Mouse (Mus musculus): Measurements from ENCODE around the gene Actr2.

Gene Actr2

DNA sequence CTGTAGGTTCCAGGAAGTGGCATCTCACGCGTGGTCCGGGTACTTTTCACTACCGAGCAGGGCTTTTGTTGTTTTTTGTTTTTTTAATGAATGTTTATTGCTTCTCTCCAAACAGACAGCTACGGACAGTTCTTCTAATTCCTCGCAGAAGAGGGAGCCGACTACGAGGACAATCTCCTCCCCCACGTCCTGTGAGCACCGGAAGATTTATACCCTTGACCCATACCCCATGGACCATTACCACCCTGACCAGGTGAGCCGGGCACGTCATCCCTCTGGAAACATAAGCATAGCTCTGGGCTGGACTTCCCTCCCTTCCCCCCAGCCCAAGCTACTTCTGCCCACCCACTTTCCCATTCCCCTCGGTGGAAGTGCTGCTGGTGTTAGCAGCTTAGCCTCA, 94.8 kb downstream of the Actr2 start:
- ATAC-seq (ENCODE audit: low TSS enrichment): no peak

DNA sequence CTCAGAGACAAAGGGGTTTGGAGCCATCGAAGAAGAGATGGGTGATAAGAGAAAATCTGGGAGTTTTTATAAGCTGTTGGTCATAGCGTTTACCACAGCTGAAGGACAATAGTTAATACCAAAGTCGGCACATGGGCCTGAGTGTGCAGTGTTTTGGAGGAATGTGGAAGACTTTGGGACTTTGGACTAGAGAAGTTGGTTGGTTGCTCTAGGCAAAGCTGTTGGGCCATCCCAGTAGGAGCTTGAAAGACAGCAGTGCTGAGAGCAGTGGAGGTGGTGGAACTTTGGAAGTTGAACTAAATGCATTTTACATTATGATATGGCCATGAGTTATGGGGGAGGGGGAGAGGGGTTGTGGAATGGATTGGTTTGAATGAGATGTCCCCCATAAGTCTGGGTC, 99.3 kb downstream of the Actr2 start:
- ATAC-seq (ENCODE audit: low TSS enrichment): no peak

Measured in frontal cortex, adult (tissue).